In genomic region chr10:119065133-119065817, GRCm38 (mm10) we compare ENCODE assay signal across 8 mouse cellular contexts.
DNase-seq lines count a peak whose midpoint lies in the region; ATAC-seq lines count a peak whose summit lies in the region.

No protein-coding gene starts in this region.

- no peaks in the 10 kb centered on the region for H3K27me3 ChIP-seq in embryonic facial prominence, embryonic 11.5 days (ENCODE audit: control insufficient read depth, insufficient read depth, low read length)
- H3K27me3 ChIP-seq in liver, embryonic 13.5 days = no peaks in the 10 kb centered on the region
- H3K27me3 ChIP-seq in neural tube, embryonic 13.5 days = no peaks in the 10 kb centered on the region

- H3K9me3 ChIP-seq in embryonic facial prominence, embryonic 11.5 days (replicated peaks; ENCODE audit: control insufficient read depth, low read length) = no peaks in the 10 kb centered on the region
- no peaks in the 10 kb centered on the region for H3K9me3 ChIP-seq in liver, embryonic 13.5 days (replicated peaks)
- no peaks in the 10 kb centered on the region for H3K9me3 ChIP-seq in neural tube, embryonic 13.5 days

- H3K36me3 ChIP-seq in embryonic facial prominence, embryonic 11.5 days (replicated peaks; ENCODE audit: control insufficient read depth, insufficient read depth, low read depth, low read length) = no peaks in the 10 kb centered on the region
- H3K36me3 ChIP-seq in liver, embryonic 13.5 days = no peaks in the 10 kb centered on the region
- H3K36me3 ChIP-seq in neural tube, embryonic 13.5 days = no peaks in the 10 kb centered on the region

- H3K27ac ChIP-seq in embryonic facial prominence, embryonic 11.5 days (replicated peaks; ENCODE audit: low read depth, low read length) = no peak overlapping the region
- H3K27ac ChIP-seq in liver, embryonic 13.5 days = no peak overlapping the region
- H3K27ac ChIP-seq in neural tube, embryonic 13.5 days (replicated peaks) = peak overlapping the region; percentile 46; the same call in 1 of the 2 replicates

- WGBS in embryonic facial prominence, embryonic 11.5 days = 49% methylated on average over 23 of the region's 23 CpGs
- 39% methylated on average over 23 of the region's 23 CpGs for WGBS in liver, embryonic 13.5 days (ENCODE audit: insufficient replicate concordance)
- WGBS in neural tube, embryonic 13.5 days = 37% methylated on average over 23 of the region's 23 CpGs

- H3K4me2 ChIP-seq in embryonic facial prominence, embryonic 11.5 days (ENCODE audit: low read depth, low read length) = no peak overlapping the region
- H3K4me2 ChIP-seq in liver, embryonic 13.5 days = peak overlapping the region; percentile 34
- H3K4me2 ChIP-seq in neural tube, embryonic 13.5 days = peak overlapping the region; percentile 39

- H3K4me3 ChIP-seq in embryonic facial prominence, embryonic 11.5 days (ENCODE audit: low read depth, low read length) = no peak overlapping the region
- no peak overlapping the region for H3K4me3 ChIP-seq in liver, embryonic 13.5 days (replicated peaks)
- H3K4me3 ChIP-seq in neural tube, embryonic 13.5 days = no peak overlapping the region

- DNase-seq in right cerebral cortex, adult 18-20 months = peak; percentile 46
- DNase-seq in right cerebral cortex, postnatal 25 days = no peak
- DNase-seq in embryonic facial prominence, embryonic 11.5 days (ENCODE audit: low spot score) = peak; percentile 62
- peak; percentile 81 to 83 for DNase-seq in heart, adult 9 months (ENCODE audit: low spot score in 2 of 2)
- DNase-seq in kidney, adult 11 months = peak; percentile 78
- peak; percentile 74 for DNase-seq in liver, embryonic 13.5 days
- no peak for DNase-seq in urinary bladder, adult 18-20 months (ENCODE audit: low spot score in 2 of 2)

- peak; percentile 70; the same call in 1 of the 2 replicates for ATAC-seq in embryonic facial prominence, embryonic 11.5 days (replicated peaks; ENCODE audit: insufficient number of reproducible peaks, low FRiP score, low TSS enrichment, low read depth)
- ATAC-seq in liver, embryonic 13.5 days (ENCODE audit: low read depth) = peak; percentile 91
- peak; percentile 93 for ATAC-seq in neural tube, embryonic 13.5 days (ENCODE audit: low read depth)

- no peaks in the 10 kb centered on the region for H3K4me1 ChIP-seq in embryonic facial prominence, embryonic 11.5 days (ENCODE audit: control insufficient read depth, insufficient read depth, low read length)
- peaks cover 37% of the 10 kb centered on the region for H3K4me1 ChIP-seq in liver, embryonic 13.5 days (replicated peaks)
- peaks cover 11% of the 10 kb centered on the region for H3K4me1 ChIP-seq in neural tube, embryonic 13.5 days (replicated peaks)

- no peak overlapping the region for H3K9ac ChIP-seq in embryonic facial prominence, embryonic 11.5 days (replicated peaks; ENCODE audit: low read length)
- H3K9ac ChIP-seq in liver, embryonic 13.5 days = no peak overlapping the region
- H3K9ac ChIP-seq in neural tube, embryonic 13.5 days = peak overlapping the region; percentile 54; the same call in 1 of the 2 replicates

Comparison
In these comparisons a context has a peak if more than half of its experiments do, and no peak if none do; other contexts are left out.
1. DNase-seq: peak in right cerebral cortex, adult 18-20 months (single experiment), embryonic facial prominence, embryonic 11.5 days (single experiment), heart, adult 9 months (2 of 2), kidney, adult 11 months (single experiment) and liver, embryonic 13.5 days (single experiment); none in right cerebral cortex, postnatal 25 days (single experiment) and urinary bladder, adult 18-20 months (0 of 2).
2. Peak in every context shown above with its lines, with median percentiles within 50 percentile points of each other: ATAC-seq.